ENCODE assay signal across 8 mouse cellular contexts in genomic region chr1:194878440-194878839, GRCm38 (mm10).
DNase-seq lines count a peak whose midpoint lies in the region.

No protein-coding gene starts in this region.

- intact Hi-C loops in heart, postnatal 14 days (cut with DNase I) = loop anchor here (2.0 kb wide), 2 partner anchors 40 to 82 kb away; no protein-coding TSS in a partner anchor

- DNase-seq in cerebellum, adult 11 months = peak; percentile 16
- no peak for DNase-seq in cerebellum, postnatal 4 days (ENCODE audit: low spot score in 2 of 2)
- DNase-seq in testis, postnatal 10 days (ENCODE audit: low spot score) = peak; percentile 61
- no peak for DNase-seq in testis, postnatal 14 days (ENCODE audit: low spot score)
- peak; percentile 11 to 26 for DNase-seq in heart, postnatal 14 days
- DNase-seq in skeletal muscle tissue, adult 2 months (ENCODE audit: low read depth, low spot score) = peak; percentile 62
- no peak for DNase-seq in thymus, postnatal 14 days
- no peak for DNase-seq in spleen, postnatal 10 days (ENCODE audit: low spot score in 2 of 2)

Comparison
In these comparisons a context has a peak if more than half of its experiments do, and no peak if none do; other contexts are left out.
1. DNase-seq: peak in cerebellum, adult 11 months (single experiment), testis, postnatal 10 days (single experiment), heart, postnatal 14 days (2 of 2) and skeletal muscle tissue, adult 2 months (single experiment); none in cerebellum, postnatal 4 days (0 of 2), testis, postnatal 14 days (single experiment), thymus, postnatal 14 days (single experiment) and spleen, postnatal 10 days (0 of 2).